Mouse (Mus musculus): ENCODE results near the gene Aldh1b1. TPM values are rescaled to one million over a fixed set of nuclear protein-coding genes. Genes with fewer than 3 reads are reported as not detected.

Aldh1b1 gene
- polyA plus RNA-seq, 1 experiment = 9.8 TPM

GRCm38 (mm10) chr4:45815542-45815941, 16.7 kb downstream of the Aldh1b1 start:
- peak; percentile 77 for DNase-seq (ENCODE audit: low read depth)
- TF ChIP-seq POLR2A (IDR thresholded peaks at IDR 0.05; ENCODE audit: borderline replicate concordance, extremely low read depth, insufficient read depth, insufficient read length, poor library complexity, severe bottlenecking) = no peak
- peak; percentile 63; the same call in 1 of the 2 replicates for TF ChIP-seq CTCF (IDR thresholded peaks at IDR 0.05; ENCODE audit: borderline replicate concordance, extremely low read depth, insufficient read depth, insufficient read length)

- no peak for DNase-seq (ENCODE audit: low read depth)
These were observed 20.0 kb downstream of the Aldh1b1 start for GRCm38 (mm10) chr4:45818814-45819207.

GRCm38 (mm10) chr4:45819208-45819931, 20.5 kb downstream of the Aldh1b1 start:
- peak; percentile 98 for DNase-seq (ENCODE audit: low read depth)
- TF ChIP-seq POLR2A (IDR thresholded peaks at IDR 0.05; ENCODE audit: borderline replicate concordance, extremely low read depth, insufficient read depth, insufficient read length, poor library complexity, severe bottlenecking) = peak; percentile 21; the same call in 1 of the 2 replicates
- no peak for TF ChIP-seq CTCF (IDR thresholded peaks at IDR 0.05; ENCODE audit: borderline replicate concordance, extremely low read depth, insufficient read depth, insufficient read length)

More at GRCm38 (mm10) chr4:45818814-45819207, 20.0 kb downstream of the Aldh1b1 start:
- no peak for TF ChIP-seq CTCF (IDR thresholded peaks at IDR 0.05; ENCODE audit: borderline replicate concordance, extremely low read depth, insufficient read depth, insufficient read length)
- TF ChIP-seq POLR2A (IDR thresholded peaks at IDR 0.05; ENCODE audit: borderline replicate concordance, extremely low read depth, insufficient read depth, insufficient read length, poor library complexity, severe bottlenecking) = no peak

- DNase-seq (ENCODE audit: low read depth) = peak; percentile 92
- peak; percentile 87; the same call in 1 of the 2 replicates for TF ChIP-seq CTCF (IDR thresholded peaks at IDR 0.05; ENCODE audit: borderline replicate concordance, extremely low read depth, insufficient read depth, insufficient read length)
- TF ChIP-seq POLR2A (IDR thresholded peaks at IDR 0.05; ENCODE audit: borderline replicate concordance, extremely low read depth, insufficient read depth, insufficient read length, poor library complexity, severe bottlenecking) = no peak
These were observed 21.4 kb downstream of the Aldh1b1 start for GRCm38 (mm10) chr4:45820074-45820830.

- no peak for TF ChIP-seq POLR2A (IDR thresholded peaks at IDR 0.05; ENCODE audit: borderline replicate concordance, extremely low read depth, insufficient read depth, insufficient read length, poor library complexity, severe bottlenecking)
- TF ChIP-seq CTCF (IDR thresholded peaks at IDR 0.05; ENCODE audit: borderline replicate concordance, extremely low read depth, insufficient read depth, insufficient read length) = no peak
- DNase-seq (ENCODE audit: low read depth) = peak; percentile 15
These were observed 23.2 kb downstream of the Aldh1b1 start for GRCm38 (mm10) chr4:45821995-45822394.

- DNase-seq (ENCODE audit: low read depth) = peak; percentile 97
- TF ChIP-seq POLR2A (IDR thresholded peaks at IDR 0.05; ENCODE audit: borderline replicate concordance, extremely low read depth, insufficient read depth, insufficient read length, poor library complexity, severe bottlenecking) (no peak), CTCF (IDR thresholded peaks at IDR 0.05; ENCODE audit: borderline replicate concordance, extremely low read depth, insufficient read depth, insufficient read length) (no peak)
These were observed 24.2 kb downstream of the Aldh1b1 start for GRCm38 (mm10) chr4:45822781-45823575.

- peak; percentile 96 for DNase-seq (ENCODE audit: low read depth)
- TF ChIP-seq CTCF (IDR thresholded peaks at IDR 0.05; ENCODE audit: borderline replicate concordance, extremely low read depth, insufficient read depth, insufficient read length) = no peak
These were observed 25.4 kb downstream of the Aldh1b1 start for GRCm38 (mm10) chr4:45824049-45824760.

GRCm38 (mm10) chr4:45824761-45825556, 26.1 kb downstream of the Aldh1b1 start:
- DNase-seq (ENCODE audit: low read depth) = no peak
- TF ChIP-seq POLR2A (IDR thresholded peaks at IDR 0.05; ENCODE audit: borderline replicate concordance, extremely low read depth, insufficient read depth, insufficient read length, poor library complexity, severe bottlenecking) = peak; percentile 6; the same call in 1 of the 2 replicates
- no peak for TF ChIP-seq CTCF (IDR thresholded peaks at IDR 0.05; ENCODE audit: borderline replicate concordance, extremely low read depth, insufficient read depth, insufficient read length)

- peak; percentile 82 for DNase-seq (ENCODE audit: low read depth)
- TF ChIP-seq POLR2A (IDR thresholded peaks at IDR 0.05; ENCODE audit: borderline replicate concordance, extremely low read depth, insufficient read depth, insufficient read length, poor library complexity, severe bottlenecking) = peak; percentile 73
- TF ChIP-seq CTCF (IDR thresholded peaks at IDR 0.05; ENCODE audit: borderline replicate concordance, extremely low read depth, insufficient read depth, insufficient read length) = no peak
These were observed 27.6 kb downstream of the Aldh1b1 start, which contains the start of gene Igfbpl1 for GRCm38 (mm10) chr4:45826275-45827040. Igfbpl1 (minus strand) TSS chr4:45826923.
